Mouse (Mus musculus) liver, adult 2 months (tissue): ENCODE data around the gene Slc28a2.
"Not testable (repeated sequence)": the region's sequence is repeated elsewhere in the genome, so short reads cannot be mapped to it uniquely, and the experiment has no call there.

ENCODE experiments used
- CTCF ChIP-seq: fragments of 200-500 bp; IDR thresholded peaks from 2 replicates; pipeline ENCODE4 v1.5.1; 2011; ENCODE audit warnings: low read depth, low read length, control low read depth
- POLR2A ChIP-seq: fragments of 200-500 bp; IDR thresholded peaks from 2 replicates; pipeline ENCODE4 v1.6.1; 2011; ENCODE audit warnings: low read length, control low read depth; ENCODE audit not compliant: insufficient read depth; ENCODE audit errors: extremely low read depth

DNA sequence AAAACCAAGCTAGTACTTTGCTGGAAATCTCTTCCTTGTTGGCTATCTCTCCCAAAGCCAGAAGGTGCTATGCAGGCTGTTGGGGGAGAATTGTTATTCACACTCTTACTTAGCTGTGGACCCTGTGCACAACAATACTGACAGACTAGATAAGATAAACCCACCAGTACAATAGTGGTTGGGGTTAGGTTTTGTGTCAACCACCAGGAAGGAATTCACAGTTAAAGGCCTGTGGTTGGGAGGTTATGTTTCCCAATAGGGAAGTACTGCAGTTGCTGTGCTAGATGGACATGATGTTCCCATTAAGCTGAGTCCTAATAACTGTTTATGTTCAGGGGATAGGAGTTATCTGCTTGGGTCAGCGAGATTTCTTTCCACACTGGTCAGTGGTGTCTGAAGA is 57.5 kb downstream of the Slc28a2 start:
- TF ChIP-seq CTCF, POLR2A: not testable (repeated sequence)
